Mouse (Mus musculus) liver, embryonic 14.5 days (tissue): ENCODE results near the gene Cd300lf. TPM values are rescaled to one million over a fixed set of nuclear protein-coding genes. Genes with fewer than 3 reads are reported as not detected.

Source experiments
- ATAC-seq: fragments of 200-750 bp; cut with Nextera tagmentation; 2 replicates; pipeline ENCODE4 v1.8.0; 2017; ENCODE audit warnings: moderate number of reproducible peaks, mild to moderate bottlenecking, moderate library complexity; ENCODE audit not compliant: insufficient read depth
- DNase-seq, 3 experiments: peaks; one replicate each; pipeline ENCODE4 v3.0.0-alpha.2; 2012 to 2013; ENCODE audit warnings: low read depth in 3 of 3, low spot score in 3 of 3
- H3K27ac ChIP-seq: fragments of 300-500 bp; sonication (generic); 2 replicates; pipeline ENCODE4 v1.5.1; 2014; ENCODE audit warnings: moderate library complexity, mild to moderate bottlenecking, control low read depth, inconsistent platforms
- H3K27me3 ChIP-seq: fragments of 300-500 bp; sonication (generic); 2 replicates; pipeline ENCODE4 v1.6.1; 2014; ENCODE audit warnings: mild to moderate bottlenecking, low read length, moderate library complexity; ENCODE audit not compliant: control insufficient read depth, insufficient read depth
- H3K36me3 ChIP-seq: fragments of 300-500 bp; sonication (generic); replicated peaks from 2 replicates; pipeline ENCODE4 v1.6.1; 2014; ENCODE audit warnings: low read depth; ENCODE audit not compliant: control insufficient read depth, insufficient read depth
- H3K4me1 ChIP-seq, 2 experiments: fragments of 200-500 bp in 1 of 2; fragments of 300-500 bp in 1 of 2; sonication (generic) in 1 of 2; replicated peaks; 2 replicates each; pipeline ENCODE4 v1.6.1; 2012 to 2014; ENCODE audit warnings: antibody characterized with exemption in 1 of 2, inconsistent platforms in 1 of 2, low read length in 1 of 2; ENCODE audit not compliant: control insufficient read depth in 2 of 2, insufficient read depth in 2 of 2
- H3K4me2 ChIP-seq: fragments of 300-500 bp; sonication (generic); 2 replicates; pipeline ENCODE4 v1.6.1; 2014; ENCODE audit warnings: low read depth, mild to moderate bottlenecking, control low read depth, moderate library complexity
- H3K4me3 ChIP-seq, 2 experiments: fragments of 200-500 bp in 1 of 2; fragments of 300-500 bp in 1 of 2; sonication (generic) in 1 of 2; 2 replicates each; pipeline ENCODE4 v1.5.1; 2012 to 2014; ENCODE audit warnings: low read depth in 2 of 2, low read length in 2 of 2, mild to moderate bottlenecking in 2 of 2, control low read depth in 1 of 2, inconsistent platforms in 1 of 2, moderate library complexity in 1 of 2; ENCODE audit not compliant: insufficient read depth in 1 of 2
- H3K9ac ChIP-seq: fragments of 300-500 bp; sonication (generic); replicated peaks from 2 replicates; pipeline ENCODE4 v1.6.1; 2014; ENCODE audit warnings: mild to moderate bottlenecking, control low read depth, moderate library complexity
- H3K9me3 ChIP-seq: fragments of 300-500 bp; sonication (generic); 2 replicates; pipeline ENCODE4 v1.6.1; 2016; ENCODE audit warnings: low read length, mixed read lengths; ENCODE audit not compliant: control insufficient read depth
- CTCF ChIP-seq: IDR thresholded peaks from 2 replicates; pipeline ENCODE4 v1.5.1; 2016; ENCODE audit warnings: antibody characterized with exemption, low read depth, control low read depth
- EP300 ChIP-seq: IDR thresholded peaks from 2 replicates; pipeline ENCODE4 v1.6.1; 2016; ENCODE audit warnings: antibody characterized with exemption, low read depth
- WGBS: fragments of 180-500 bp; shearing (Covaris S2); extraction: QIAGEN DNeasy Blood & Tissue Kit; methylation state at CpG from one replicate; pipeline ENCODE4 v1.1.7; 2014; ENCODE audit not compliant: insufficient replicate concordance; 5-methylcytosine and 5-hydroxymethylcytosine counted together
- polyA plus RNA-seq, 2 experiments: library from polyadenylated mRNA; depleted of rRNA in 1 of 2; stranded (reverse) in 1 of 2; unstranded in 1 of 2; fragments of >200 nt; fragmentation: Nextera tagmentation in 1 of 2; extraction: Ambion mirVana in 1 of 2; gene quantifications; 2 replicates each; pipeline versions ENCODE4 v1.2.1 to v1.2.3; 2012 to 2014

The Cd300lf gene
- polyA plus RNA-seq, 2 experiments, result 1.1 to 1.6 TPM

DNA sequence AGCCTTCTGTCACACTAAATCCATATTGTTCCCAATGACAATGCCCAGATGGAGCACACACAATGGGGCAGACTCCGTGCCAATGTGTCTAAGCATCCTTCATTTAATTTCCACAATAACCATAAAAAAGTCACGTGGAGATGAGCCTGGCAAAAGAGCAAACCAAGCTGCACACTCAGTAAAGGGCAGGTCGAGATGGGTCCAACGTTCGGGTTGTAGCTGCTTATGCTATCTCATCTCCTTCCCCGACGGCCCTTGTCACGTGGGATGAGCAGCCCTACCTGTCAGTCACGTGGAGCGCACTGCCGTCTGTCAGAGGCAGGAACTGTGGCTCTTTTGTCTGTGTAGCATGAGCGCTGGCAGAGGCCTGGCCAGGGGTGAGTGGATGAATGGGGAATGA lies 49.2 kb downstream of the Cd300lf start:
- H3K36me3 ChIP-seq, result no peaks in the 10 kb centered on the region
- no peaks in the 10 kb centered on the region for H3K27me3 ChIP-seq
- H3K4me1 ChIP-seq, result no peaks in the 10 kb centered on the region
- 44% methylated on average over 12 of the region's 12 CpGs for WGBS
- DNase-seq (no peak), ATAC-seq (no peak)
- TF ChIP-seq CTCF (no peak), EP300 (no peak)
- no peak overlapping the region for H3K27ac ChIP-seq
- no peak overlapping the region for H3K4me3 ChIP-seq
- H3K9me3 ChIP-seq, result no peaks in the 10 kb centered on the region
- no peak overlapping the region for H3K9ac ChIP-seq
- H3K4me2 ChIP-seq, result no peak overlapping the region

DNA sequence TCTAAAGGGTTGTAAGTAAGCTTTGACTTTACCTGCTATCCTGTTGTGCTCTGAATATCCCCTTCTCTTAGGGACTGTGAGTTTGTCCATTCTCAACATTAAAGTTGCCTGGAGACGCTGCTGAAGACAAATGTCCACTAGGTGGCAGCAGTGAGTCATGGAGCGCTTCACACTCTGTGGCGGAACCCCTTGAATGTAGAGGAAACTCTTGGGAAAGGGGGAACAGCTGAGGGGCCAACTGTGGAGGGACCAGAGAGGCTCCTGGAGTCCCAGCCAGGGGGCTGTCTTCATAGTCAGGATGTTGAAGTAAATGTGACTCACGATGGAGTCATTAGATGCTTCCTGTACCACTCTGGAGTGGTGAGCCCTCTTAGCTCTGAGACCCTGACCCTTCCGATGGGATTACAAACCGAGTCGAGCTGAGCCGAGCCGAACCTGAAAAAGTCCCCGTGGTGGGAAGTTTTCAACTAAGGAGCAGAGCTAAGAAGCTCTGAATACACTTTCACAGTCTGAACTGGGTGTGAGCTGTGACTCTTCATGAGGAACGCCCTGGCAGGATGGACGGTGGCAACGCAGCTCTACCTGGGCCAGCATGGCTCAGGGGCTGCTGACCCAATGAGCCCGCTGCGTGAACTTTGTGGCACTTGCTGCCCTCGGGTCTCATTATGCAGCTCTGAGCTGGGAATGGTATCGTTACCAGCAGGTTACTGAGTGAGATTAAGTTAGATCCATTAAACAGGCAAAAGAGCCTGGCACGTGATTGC lies 50.2 kb downstream of the Cd300lf start:
- no peaks in the 10 kb centered on the region for H3K36me3 ChIP-seq
- TF ChIP-seq CTCF (peak; percentile 94), EP300 (no peak)
- H3K27ac ChIP-seq, result no peak overlapping the region
- H3K4me2 ChIP-seq, result no peak overlapping the region
- DNase-seq (peak; percentile 35 to 41 (median 36)), ATAC-seq (no peak)
- peaks cover 0 to under 1% of the 10 kb centered on the region in 2 experiments; a peak in 1 of 4 replicates for H3K4me1 ChIP-seq
- no peaks in the 10 kb centered on the region for H3K27me3 ChIP-seq
- no peaks in the 10 kb centered on the region for H3K9me3 ChIP-seq
- H3K9ac ChIP-seq, result no peak overlapping the region
- H3K4me3 ChIP-seq, result no peak overlapping the region
- WGBS, result 31% methylated on average over 18 of the region's 18 CpGs

- H3K4me3 ChIP-seq, result no peak overlapping the region
- no peaks in the 10 kb centered on the region for H3K9me3 ChIP-seq
- WGBS, result 55% methylated on average over 6 of the region's 6 CpGs
- H3K4me1 ChIP-seq, result peaks cover 0 to 4% of the 10 kb centered on the region in 2 experiments; a peak in 1 of 4 replicates
- H3K9ac ChIP-seq, result no peak overlapping the region
- DNase-seq (no peak), ATAC-seq (no peak)
- H3K4me2 ChIP-seq, result no peak overlapping the region
- H3K27ac ChIP-seq, result no peak overlapping the region
- TF ChIP-seq EP300, result no peak
- no peak for TF ChIP-seq CTCF
- no peaks in the 10 kb centered on the region for H3K27me3 ChIP-seq
- H3K36me3 ChIP-seq, result no peaks in the 10 kb centered on the region
Measured at GRCm38 (mm10) chr11:115082196-115082595, 51.6 kb downstream of the Cd300lf start.

DNA sequence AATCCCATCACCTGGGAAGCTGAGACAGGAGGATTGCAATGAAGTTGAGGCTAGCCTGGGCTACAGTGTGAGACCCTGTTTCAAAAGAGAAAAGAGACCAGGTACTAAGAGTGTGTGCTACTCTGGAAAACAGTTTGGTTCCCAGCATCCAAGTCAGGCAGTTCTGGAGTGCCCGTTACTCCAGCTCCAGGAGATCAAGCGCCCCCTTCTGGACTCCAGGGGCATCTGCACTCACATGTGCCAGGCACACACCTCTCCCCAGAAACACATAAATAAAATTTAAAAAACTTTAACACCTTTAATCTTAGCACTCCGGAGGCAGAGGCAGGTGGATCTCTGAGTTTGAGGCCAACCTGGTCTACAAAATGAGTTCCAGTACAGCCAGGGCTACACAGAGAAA lies 52.4 kb downstream of the Cd300lf start:
- H3K4me2 ChIP-seq, result no peak overlapping the region
- peak; percentile 2; the same call in 1 of the 2 replicates for TF ChIP-seq CTCF
- no peak for TF ChIP-seq EP300
- ATAC-seq, result no peak
- H3K4me1 ChIP-seq, result peaks cover 0 to 8% of the 10 kb centered on the region in 2 experiments; a peak in 1 of 4 replicates
- H3K9me3 ChIP-seq, result no peaks in the 10 kb centered on the region
- H3K27ac ChIP-seq, result no peak overlapping the region
- no peak overlapping the region for H3K9ac ChIP-seq
- DNase-seq, result no peak
- no peaks in the 10 kb centered on the region for H3K27me3 ChIP-seq
- 40% methylated on average over 3 of the region's 3 CpGs for WGBS
- H3K4me3 ChIP-seq, result no peak overlapping the region
- no peaks in the 10 kb centered on the region for H3K36me3 ChIP-seq

DNA sequence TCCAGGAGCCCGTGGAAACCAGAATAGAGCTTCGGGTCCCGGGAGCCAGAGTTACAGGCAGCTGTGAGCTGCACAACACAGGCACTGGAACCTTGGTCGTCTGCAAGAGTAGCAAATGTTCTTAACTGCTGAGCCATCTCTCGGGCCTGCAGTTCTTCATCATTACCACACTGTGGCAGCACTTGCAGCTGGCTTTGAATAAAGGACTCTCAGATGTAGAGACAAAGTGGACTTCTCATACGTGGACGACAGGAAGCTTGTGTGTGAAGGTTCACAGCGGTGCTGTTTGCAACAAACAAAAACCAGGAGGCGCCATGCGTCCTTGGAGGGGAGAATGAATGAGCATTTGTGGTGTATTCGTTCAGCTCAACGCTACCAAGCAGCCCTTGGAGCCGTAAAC lies 52.9 kb downstream of the Cd300lf start:
- DNase-seq, result peak; percentile 18 to 29 (median 24)
- no peak for ATAC-seq
- TF ChIP-seq EP300 (no peak), CTCF (peak; percentile 80)
- H3K4me3 ChIP-seq, result no peak overlapping the region
- H3K36me3 ChIP-seq, result no peaks in the 10 kb centered on the region
- H3K4me2 ChIP-seq, result no peak overlapping the region
- 24% methylated on average over 13 of the region's 13 CpGs for WGBS
- H3K27ac ChIP-seq, result no peak overlapping the region
- no peaks in the 10 kb centered on the region for H3K9me3 ChIP-seq
- no peak overlapping the region for H3K9ac ChIP-seq
- peaks cover 0 to 8% of the 10 kb centered on the region in 2 experiments; a peak in 1 of 4 replicates for H3K4me1 ChIP-seq
- no peaks in the 10 kb centered on the region for H3K27me3 ChIP-seq
